Mouse (Mus musculus): Measurements from ENCODE around the gene Olfr287. TPM values are rescaled to one million over a fixed set of nuclear protein-coding genes. Genes with fewer than 3 reads are reported as not detected.

Olfr287 gene
- polyA plus RNA-seq, 1 experiment from 2014 or later, result not detected

DNA sequence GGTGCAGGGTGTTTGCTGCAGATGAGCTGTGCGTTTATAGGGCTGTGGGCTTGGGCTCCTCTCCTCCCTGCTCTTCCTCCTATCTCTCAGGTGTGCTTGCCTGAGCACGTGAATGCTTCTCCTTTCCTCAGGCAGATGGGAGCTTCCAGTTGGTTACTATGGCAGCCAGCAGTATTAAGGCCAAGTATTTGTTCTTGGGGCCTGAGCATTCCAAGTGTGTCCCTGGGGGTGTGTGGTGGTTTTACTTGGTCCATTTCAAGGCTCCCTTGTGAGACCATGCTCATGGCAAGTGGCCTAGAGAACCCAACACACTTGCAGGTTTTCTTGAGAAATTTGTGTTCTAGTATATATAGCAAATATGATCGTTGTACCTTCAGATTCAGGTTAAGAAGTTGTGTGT is 25.4 kb downstream of the Olfr287 start, which contains the start of gene Olfr288:
Gene Olfr288, minus strand, starts transcription at position 101 of the 400 bp plus-strand sequence.
- no peak within 1 kb of the TSS for H3K9ac ChIP-seq
- no peaks in the 10 kb centered on the region for H3K36me3 ChIP-seq
- no peaks in the 10 kb centered on the region for H3K4me1 ChIP-seq (replicated peaks)
- H3K27ac ChIP-seq (ENCODE audit: poor library complexity, severe bottlenecking), result no peak within 1 kb of the TSS
- H3K4me2 ChIP-seq, result no peak within 1 kb of the TSS
- H3K4me3 ChIP-seq, result no peak within 1 kb of the TSS
- 0 out of 2 replicates have a peak, but pooled peaks cover 4% of the 10 kb centered on the region for H3K27me3 ChIP-seq (replicated peaks)
- ATAC-seq (ENCODE audit: insufficient number of reproducible peaks, low FRiP score), result no peak
- no peaks in the 10 kb centered on the region; the same call in 1 of the 2 replicates for H3K9me3 ChIP-seq (replicated peaks)
- WGBS, result 58% methylated on average over 3 of the region's 3 CpGs

DNA sequence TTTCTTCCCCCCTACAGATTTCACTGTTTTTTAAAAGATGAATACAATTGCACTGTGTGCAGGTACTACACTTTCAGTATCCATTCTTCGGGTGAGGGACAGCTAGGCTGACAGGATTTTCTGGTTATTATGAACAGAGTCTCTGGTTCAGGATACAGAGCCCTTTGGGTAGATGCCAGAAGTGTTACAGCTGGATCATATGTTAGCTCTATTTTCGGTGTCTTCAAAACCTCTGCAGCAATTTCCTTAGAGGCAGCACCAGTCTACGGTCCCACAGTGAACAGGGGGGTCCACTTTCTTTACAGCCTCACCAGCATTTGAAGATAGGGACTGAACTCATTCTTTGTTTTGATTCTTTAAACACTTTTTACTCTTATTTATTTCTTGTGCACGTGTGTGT is 36.4 kb downstream of the Olfr287 start:
- Histone ChIP-seq H3K9ac (no peak overlapping the region), H3K27me3 (replicated peaks) (no peaks in the 10 kb centered on the region), H3K36me3 (no peaks in the 10 kb centered on the region), H3K27ac (ENCODE audit: poor library complexity, severe bottlenecking) (no peak overlapping the region), H3K9me3 (replicated peaks) (no peaks in the 10 kb centered on the region), H3K4me3 (no peak overlapping the region), H3K4me2 (no peak overlapping the region), H3K4me1 (replicated peaks) (peaks cover 10% of the 10 kb centered on the region)
- 60% methylated on average over 4 of the region's 4 CpGs for WGBS
- ATAC-seq (ENCODE audit: insufficient number of reproducible peaks, low FRiP score), result no peak

DNA sequence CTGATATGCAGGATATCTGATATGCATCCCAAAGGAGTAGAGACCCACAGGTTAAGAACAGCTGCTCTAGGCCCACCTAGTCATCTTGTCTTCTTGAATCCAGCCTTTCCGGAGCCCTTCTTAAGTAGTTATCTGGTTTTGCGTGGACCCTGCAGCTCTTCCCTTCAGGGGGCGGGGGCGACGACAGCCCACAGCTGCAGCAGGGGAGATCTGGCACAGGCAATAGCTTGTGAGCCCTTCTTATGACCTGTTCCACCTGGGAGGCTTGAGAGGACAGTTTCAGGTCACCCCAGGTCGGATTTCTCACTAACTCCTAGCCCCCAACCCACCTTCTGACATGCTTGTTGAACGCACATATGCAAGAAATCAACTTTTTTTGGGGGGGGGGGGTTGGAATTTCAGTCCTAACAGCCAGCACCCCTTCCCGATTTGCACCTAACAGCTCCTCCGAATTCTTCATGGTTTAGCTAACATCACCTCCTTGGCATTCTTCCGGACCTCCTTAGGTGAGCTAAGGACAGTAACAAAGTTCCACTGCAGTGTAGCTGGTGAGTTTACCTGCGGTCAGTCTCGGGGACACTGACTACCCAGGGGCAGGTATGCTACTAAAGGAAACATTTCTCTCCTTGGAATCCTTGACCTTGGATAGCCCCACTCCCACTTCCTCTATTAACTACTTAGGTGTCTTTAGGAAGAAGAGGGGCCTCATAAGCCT is 38.8 kb downstream of the Olfr287 start:
- 59% methylated on average over 12 of the region's 12 CpGs for WGBS
- no peak overlapping the region for H3K27ac ChIP-seq (ENCODE audit: poor library complexity, severe bottlenecking)
- H3K4me1 ChIP-seq (replicated peaks), result peaks cover 10% of the 10 kb centered on the region
- 0 out of 2 replicates have a peak overlapping the region, but pooled peaks have one; percentile 48 for H3K9ac ChIP-seq
- ATAC-seq (ENCODE audit: insufficient number of reproducible peaks, low FRiP score), result no peak
- H3K36me3 ChIP-seq, result no peaks in the 10 kb centered on the region
- H3K9me3 ChIP-seq (replicated peaks), result no peaks in the 10 kb centered on the region
- H3K4me2 ChIP-seq, result peak overlapping the region; percentile 17; the same call in 1 of the 2 replicates
- no peak overlapping the region for H3K4me3 ChIP-seq
- peaks cover 3% of the 10 kb centered on the region; the same call in 1 of the 2 replicates for H3K27me3 ChIP-seq (replicated peaks)

DNA sequence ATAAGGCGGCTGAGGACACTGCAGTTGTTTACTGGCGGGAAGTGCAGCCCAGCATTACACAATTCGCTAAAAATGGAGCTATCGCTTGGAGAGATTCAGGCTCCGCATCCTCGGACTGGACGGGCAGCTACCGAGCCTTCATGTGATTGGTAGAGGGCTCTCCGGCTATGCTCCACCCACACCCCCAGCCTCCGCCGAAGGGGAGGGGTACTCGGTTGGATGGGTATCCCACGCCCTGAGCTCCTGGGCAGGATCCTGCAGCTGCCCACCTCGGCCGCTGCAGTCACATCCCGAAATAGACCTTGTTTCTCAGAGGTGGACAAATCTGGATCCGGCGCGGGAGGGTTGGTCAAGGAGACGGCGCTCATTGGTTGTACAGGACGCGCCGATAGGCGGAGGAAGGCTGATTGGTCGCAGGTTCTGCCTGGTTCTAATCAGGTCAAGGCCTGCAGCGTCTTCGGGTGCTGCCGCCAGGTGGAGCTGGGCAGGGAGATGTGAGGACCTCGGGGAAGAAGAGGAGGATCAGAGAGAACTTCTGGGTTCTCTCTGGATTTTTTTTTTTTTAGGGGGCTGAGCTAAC is 39.6 kb downstream of the Olfr287 start:
- peak overlapping the region; percentile 69 for H3K4me2 ChIP-seq
- peak overlapping the region; percentile 84 for H3K27ac ChIP-seq (ENCODE audit: poor library complexity, severe bottlenecking)
- H3K36me3 ChIP-seq, result no peaks in the 10 kb centered on the region
- under 1% methylated on average over 30 of the region's 30 CpGs for WGBS
- H3K27me3 ChIP-seq (replicated peaks), result peaks cover 4% of the 10 kb centered on the region; the same call in 1 of the 2 replicates
- H3K9ac ChIP-seq, result peak overlapping the region; percentile 58
- no peaks in the 10 kb centered on the region for H3K9me3 ChIP-seq (replicated peaks)
- H3K4me1 ChIP-seq (replicated peaks), result peaks cover 10% of the 10 kb centered on the region
- H3K4me3 ChIP-seq, result peak overlapping the region; percentile 45
- ATAC-seq (ENCODE audit: insufficient number of reproducible peaks, low FRiP score), result peak; percentile 96

DNA sequence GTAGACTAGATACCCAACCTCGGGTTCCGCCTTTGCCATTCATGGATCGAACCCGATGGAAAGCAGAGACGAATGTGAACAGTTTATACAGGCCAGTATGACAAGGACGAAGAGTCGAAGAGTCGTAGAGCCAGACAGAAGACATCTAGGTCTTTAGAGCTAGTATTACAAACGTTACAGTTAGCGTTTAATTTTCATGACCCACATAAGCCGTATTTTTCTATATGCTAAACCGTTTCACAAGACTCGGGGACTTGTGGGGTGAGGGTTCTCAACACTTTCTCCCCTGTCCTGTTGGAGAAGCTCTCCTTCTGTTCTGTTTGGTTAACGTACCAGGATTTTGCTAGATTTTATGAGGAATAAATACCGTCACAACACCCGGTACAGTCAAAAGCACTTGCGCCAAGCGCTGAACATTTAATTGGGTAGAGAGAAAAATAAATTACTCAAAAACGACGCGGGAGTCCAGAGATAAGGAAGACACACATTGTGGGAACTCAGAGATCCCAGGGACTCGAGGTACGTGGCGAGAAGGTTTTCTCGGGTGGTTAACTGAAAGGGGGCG is 40.2 kb downstream of the Olfr287 start:
- Histone ChIP-seq H3K36me3 (no peaks in the 10 kb centered on the region), H3K27me3 (replicated peaks) (peaks cover 6% of the 10 kb centered on the region; the same call in 1 of the 2 replicates), H3K27ac (ENCODE audit: poor library complexity, severe bottlenecking) (peak overlapping the region; percentile 84), H3K4me2 (peak overlapping the region; percentile 69), H3K9me3 (replicated peaks) (no peaks in the 10 kb centered on the region), H3K9ac (peak overlapping the region; percentile 58), H3K4me3 (peak overlapping the region; percentile 45), H3K4me1 (replicated peaks) (peaks cover 10% of the 10 kb centered on the region)
- no peak for ATAC-seq (ENCODE audit: insufficient number of reproducible peaks, low FRiP score)
- WGBS, result 8% methylated on average over 26 of the region's 26 CpGs

DNA sequence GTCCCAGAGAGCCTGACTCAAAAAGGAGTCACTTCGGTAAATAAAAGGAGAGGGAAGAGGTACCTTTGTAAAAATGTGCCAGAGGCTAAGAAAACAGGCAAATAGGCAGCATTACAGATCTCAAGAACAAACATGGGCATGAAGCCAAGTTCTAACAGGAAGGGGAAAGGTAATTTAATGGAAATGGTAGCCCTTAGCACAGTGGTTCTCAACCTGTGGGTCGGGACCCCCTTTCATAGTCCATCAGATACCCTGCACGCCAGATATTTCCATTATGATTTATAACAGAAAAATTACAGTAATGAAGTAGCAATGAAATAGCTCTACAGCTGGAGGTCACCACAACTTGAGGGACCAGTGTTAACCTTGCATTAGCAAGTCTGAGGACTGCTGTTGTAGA is 43.5 kb downstream of the Olfr287 start:
- 71% methylated on average over 3 of the region's 3 CpGs for WGBS

DNA sequence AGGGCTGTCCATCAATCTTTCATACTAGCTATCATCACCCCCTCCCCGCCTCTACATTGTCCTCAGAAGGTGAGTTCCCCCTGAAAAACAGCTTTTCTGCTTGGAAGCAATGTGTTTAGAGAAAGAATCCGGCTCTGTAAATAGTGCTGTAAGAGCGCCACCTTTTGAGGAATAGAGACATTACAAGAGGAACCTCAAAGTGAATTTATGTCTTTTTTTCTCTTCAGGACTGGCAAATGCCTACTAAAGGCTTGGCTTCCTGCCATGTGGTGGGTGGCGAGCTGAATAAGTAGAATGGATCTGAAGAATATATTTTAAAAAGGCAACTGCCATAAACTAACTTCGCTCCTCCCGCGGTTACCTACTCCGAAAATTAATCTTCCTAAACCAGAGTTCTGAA is 47.0 kb downstream of the Olfr287 start:
- no peak for ATAC-seq (ENCODE audit: insufficient number of reproducible peaks, low FRiP score)
- H3K4me1 ChIP-seq (replicated peaks), result no peaks in the 10 kb centered on the region
- WGBS, result 36% methylated on average over 8 of the region's 8 CpGs
- H3K27ac ChIP-seq (ENCODE audit: poor library complexity, severe bottlenecking), result no peak overlapping the region
- H3K36me3 ChIP-seq, result no peaks in the 10 kb centered on the region
- no peak overlapping the region for H3K4me3 ChIP-seq
- no peak overlapping the region for H3K9ac ChIP-seq
- H3K9me3 ChIP-seq (replicated peaks), result no peaks in the 10 kb centered on the region
- peaks cover 62% of the 10 kb centered on the region for H3K27me3 ChIP-seq (replicated peaks)
- no peak overlapping the region for H3K4me2 ChIP-seq

More for the DNA sequence above, 43.5 kb downstream of the Olfr287 start:
- Histone ChIP-seq H3K9me3 (replicated peaks) (no peaks in the 10 kb centered on the region), H3K27ac (ENCODE audit: poor library complexity, severe bottlenecking) (no peak overlapping the region), H3K27me3 (replicated peaks) (peaks cover 28% of the 10 kb centered on the region), H3K36me3 (no peaks in the 10 kb centered on the region), H3K4me3 (no peak overlapping the region), H3K9ac (no peak overlapping the region), H3K4me1 (replicated peaks) (peaks cover 10% of the 10 kb centered on the region), H3K4me2 (no peak overlapping the region)
- no peak for ATAC-seq (ENCODE audit: insufficient number of reproducible peaks, low FRiP score)

DNA sequence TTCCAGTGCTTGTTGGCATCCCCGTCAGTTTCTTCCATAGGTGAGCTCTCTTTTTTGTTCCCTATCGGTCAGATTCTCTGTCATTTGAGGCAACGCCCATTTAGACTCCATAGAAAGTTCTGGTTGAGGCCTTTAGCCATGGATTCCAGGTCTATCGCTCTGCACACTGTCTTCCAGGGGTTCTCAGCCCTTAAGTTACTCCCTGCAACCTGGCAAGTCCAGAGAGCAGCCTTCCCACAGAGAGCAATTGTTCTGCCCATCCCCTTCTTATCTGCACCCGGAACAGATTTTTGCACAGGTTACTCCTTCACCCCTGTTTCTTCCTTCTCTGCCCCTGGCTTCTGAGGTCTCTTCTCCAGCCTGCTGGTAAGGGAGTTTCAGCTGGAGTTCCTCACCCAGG is 48.7 kb downstream of the Olfr287 start:
- no peaks in the 10 kb centered on the region for H3K36me3 ChIP-seq
- peaks cover 13% of the 10 kb centered on the region for H3K4me1 ChIP-seq (replicated peaks)
- H3K9ac ChIP-seq, result no peak overlapping the region
- no peak overlapping the region for H3K4me3 ChIP-seq
- H3K4me2 ChIP-seq, result no peak overlapping the region
- no peak overlapping the region for H3K27ac ChIP-seq (ENCODE audit: poor library complexity, severe bottlenecking)
- H3K9me3 ChIP-seq (replicated peaks), result no peaks in the 10 kb centered on the region
- no peak for ATAC-seq (ENCODE audit: insufficient number of reproducible peaks, low FRiP score)
- peaks cover 75% of the 10 kb centered on the region for H3K27me3 ChIP-seq (replicated peaks)
- whole genome bisulfite sequencing, result 64% methylated on average over 5 of the region's 5 CpGs

DNA sequence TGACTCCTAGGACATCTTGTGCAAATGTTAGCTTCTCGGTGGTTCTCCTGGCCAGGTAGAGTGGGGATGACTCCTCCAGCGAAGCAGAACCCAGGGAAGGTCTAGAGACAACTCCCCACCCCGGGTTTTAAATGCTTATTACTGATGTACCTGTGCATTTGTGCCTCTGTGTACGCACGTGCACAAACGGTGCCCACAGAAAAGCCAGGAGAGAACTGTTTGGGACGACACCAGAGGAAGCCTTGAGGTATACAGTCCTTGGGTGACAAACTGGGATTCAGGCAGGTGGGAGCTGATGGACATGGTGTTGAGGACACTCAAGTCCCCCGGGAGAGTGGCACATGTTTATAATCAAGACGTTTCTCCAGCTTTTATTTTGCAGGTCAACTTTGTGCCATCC is 49.9 kb downstream of the Olfr287 start:
- H3K9me3 ChIP-seq (replicated peaks), result no peaks in the 10 kb centered on the region
- no peak for ATAC-seq (ENCODE audit: insufficient number of reproducible peaks, low FRiP score)
- no peak overlapping the region for H3K27ac ChIP-seq (ENCODE audit: poor library complexity, severe bottlenecking)
- H3K9ac ChIP-seq, result no peak overlapping the region
- no peak overlapping the region for H3K4me3 ChIP-seq
- peaks cover 19% of the 10 kb centered on the region for H3K4me1 ChIP-seq (replicated peaks)
- peaks cover 78% of the 10 kb centered on the region for H3K27me3 ChIP-seq (replicated peaks)
- H3K36me3 ChIP-seq, result no peaks in the 10 kb centered on the region
- no peak overlapping the region for H3K4me2 ChIP-seq
- 67% methylated on average over 9 of the region's 9 CpGs for WGBS

DNA sequence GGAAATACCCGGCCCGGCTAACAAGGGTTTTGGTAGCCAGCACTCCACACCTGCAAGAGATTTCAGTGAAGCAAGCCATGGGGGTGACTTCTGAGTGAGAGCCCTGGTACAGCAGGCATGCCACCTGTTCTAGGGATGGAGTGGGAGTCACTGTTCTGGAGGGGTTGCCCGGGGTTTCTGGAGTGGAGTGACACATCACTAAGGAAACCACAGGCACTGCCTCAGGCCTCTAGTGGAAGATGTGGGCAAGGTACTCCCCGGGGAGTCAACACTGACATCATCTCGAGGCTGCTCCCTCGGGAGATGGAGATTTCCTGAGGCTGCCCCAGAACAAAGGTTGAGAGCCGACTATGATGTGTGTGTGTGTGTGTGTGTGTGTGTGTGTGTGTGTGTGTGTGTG is 50.5 kb downstream of the Olfr287 start:
- no peak overlapping the region for H3K9ac ChIP-seq
- H3K36me3 ChIP-seq, result no peaks in the 10 kb centered on the region
- ATAC-seq (ENCODE audit: insufficient number of reproducible peaks, low FRiP score), result no peak
- H3K4me3 ChIP-seq, result no peak overlapping the region
- H3K9me3 ChIP-seq (replicated peaks), result no peaks in the 10 kb centered on the region
- peaks cover 84% of the 10 kb centered on the region for H3K27me3 ChIP-seq (replicated peaks)
- 36% methylated on average over 7 of the region's 7 CpGs for WGBS
- H3K4me1 ChIP-seq (replicated peaks), result peaks cover 19% of the 10 kb centered on the region
- H3K27ac ChIP-seq (ENCODE audit: poor library complexity, severe bottlenecking), result no peak overlapping the region
- no peak overlapping the region for H3K4me2 ChIP-seq

DNA sequence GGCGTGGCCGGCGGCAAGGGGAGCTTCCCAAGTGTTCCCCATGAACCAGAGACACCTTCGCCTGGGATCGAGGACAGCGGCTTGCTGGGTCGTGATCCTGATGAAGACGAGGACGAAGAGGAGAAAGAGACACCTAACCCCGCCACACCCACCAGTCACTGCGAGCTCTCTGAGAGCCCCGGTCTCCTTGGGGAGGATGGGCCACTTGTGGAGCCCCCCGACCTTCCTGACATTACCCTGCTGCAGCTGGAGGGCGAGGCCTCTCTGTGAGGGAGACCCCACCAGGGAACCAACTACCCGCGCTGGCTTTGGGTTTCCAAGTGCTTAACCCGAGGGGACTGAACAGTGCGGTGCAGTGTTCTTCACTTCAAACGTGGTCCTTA is 52.2 kb downstream of the Olfr287 start:
- Histone ChIP-seq H3K4me2 (peak overlapping the region; percentile 93), H3K4me1 (replicated peaks) (peaks cover 19% of the 10 kb centered on the region), H3K27me3 (replicated peaks) (peaks cover 87% of the 10 kb centered on the region), H3K27ac (ENCODE audit: poor library complexity, severe bottlenecking) (no peak overlapping the region), H3K36me3 (no peaks in the 10 kb centered on the region), H3K4me3 (peak overlapping the region; percentile 61), H3K9me3 (replicated peaks) (no peaks in the 10 kb centered on the region), H3K9ac (no peak overlapping the region)
- ATAC-seq (ENCODE audit: insufficient number of reproducible peaks, low FRiP score), result no peak
- WGBS, result 4% methylated on average over 19 of the region's 19 CpGs

Data from heart, embryonic 12.5 days (tissue).